Mouse (Mus musculus): ENCODE results near the gene Gm11985.

The Gm11985 gene

GRCm38 (mm10) chr11:7200393-7200783, 12.0 kb upstream of the Gm11985 start:
- DNase-seq (ENCODE audit: low read depth in 2 of 2, low spot score in 2 of 2), result no peak

GRCm38 (mm10) chr11:7199736-7200392, 11.5 kb upstream of the Gm11985 start:
- DNase-seq (ENCODE audit: low read depth in 2 of 2, low spot score in 2 of 2), result peak in 1 of 2 experiments; percentile 24

GRCm38 (mm10) chr11:7198481-7199256, 10.3 kb upstream of the Gm11985 start:
- DNase-seq (ENCODE audit: low read depth in 2 of 2, low spot score in 2 of 2), result no peak

GRCm38 (mm10) chr11:7198006-7198405, 9.6 kb upstream of the Gm11985 start:
- DNase-seq (ENCODE audit: low read depth in 2 of 2, low spot score in 2 of 2), result no peak

- DNase-seq (ENCODE audit: low read depth in 2 of 2, low spot score in 2 of 2), result no peak
Measured at GRCm38 (mm10) chr11:7197491-7197941, 9.1 kb upstream of the Gm11985 start, which contains the start of gene Igfbp1. Igfbp1 (plus strand) TSS chr11:7197782.

GRCm38 (mm10) chr11:7195312-7195685, 6.9 kb upstream of the Gm11985 start:
- no peak for DNase-seq (ENCODE audit: low read depth in 2 of 2, low spot score in 2 of 2)

GRCm38 (mm10) chr11:7194432-7195311, 6.3 kb upstream of the Gm11985 start:
- no peak for DNase-seq (ENCODE audit: low read depth in 2 of 2, low spot score in 2 of 2)

GRCm38 (mm10) chr11:7193134-7193533, 4.8 kb upstream of the Gm11985 start:
- DNase-seq (ENCODE audit: low read depth in 2 of 2, low spot score in 2 of 2), result no peak

- no peak for DNase-seq (ENCODE audit: low read depth in 2 of 2, low spot score in 2 of 2)
Measured at GRCm38 (mm10) chr11:7192710-7193109, 4.3 kb upstream of the Gm11985 start.

- DNase-seq (ENCODE audit: low read depth in 2 of 2, low spot score in 2 of 2), result no peak
Measured at GRCm38 (mm10) chr11:7187472-7187871, 897 bp downstream of the Gm11985 start.

GRCm38 (mm10) chr11:7184420-7184819, 3.9 kb downstream of the Gm11985 start:
- no peak for DNase-seq (ENCODE audit: low read depth in 2 of 2, low spot score in 2 of 2)

- no peak for DNase-seq (ENCODE audit: low read depth in 2 of 2, low spot score in 2 of 2)
Measured at GRCm38 (mm10) chr11:7182409-7183042, 5.8 kb downstream of the Gm11985 start.

GRCm38 (mm10) chr11:7179276-7179675, 9.1 kb downstream of the Gm11985 start:
- no peak for DNase-seq (ENCODE audit: low read depth in 2 of 2, low spot score in 2 of 2)

- DNase-seq (ENCODE audit: low read depth in 2 of 2, low spot score in 2 of 2), result no peak
Measured at GRCm38 (mm10) chr11:7178724-7179123, 9.6 kb downstream of the Gm11985 start.

GRCm38 (mm10) chr11:7173664-7174063, 14.7 kb downstream of the Gm11985 start:
- no peak for DNase-seq (ENCODE audit: low read depth in 2 of 2, low spot score in 2 of 2)

GRCm38 (mm10) chr11:7169645-7170044, 18.7 kb downstream of the Gm11985 start:
- no peak for DNase-seq (ENCODE audit: low read depth in 2 of 2, low spot score in 2 of 2)

GRCm38 (mm10) chr11:7164416-7164815, 24.0 kb downstream of the Gm11985 start:
- no peak for DNase-seq (ENCODE audit: low read depth in 2 of 2, low spot score in 2 of 2)

GRCm38 (mm10) chr11:7161502-7162174, 26.7 kb downstream of the Gm11985 start:
- peak; percentile 35 to 70 for DNase-seq (ENCODE audit: low read depth in 2 of 2, low spot score in 2 of 2)

- DNase-seq (ENCODE audit: low read depth in 2 of 2, low spot score in 2 of 2), result no peak
Measured at GRCm38 (mm10) chr11:7160637-7161101, 27.7 kb downstream of the Gm11985 start.

GRCm38 (mm10) chr11:7160146-7160545, 28.2 kb downstream of the Gm11985 start:
- DNase-seq (ENCODE audit: low read depth in 2 of 2, low spot score in 2 of 2), result no peak

All from CD8-positive naive resting alpha-beta T cell, adult 2 months (primary cell).